Mouse (Mus musculus) G1E (cell line): ENCODE results near the gene Gm42421.

Experiments
- CTCF ChIP-seq: IDR thresholded peaks from 2 replicates; pipeline ENCODE4 v1.5.1; 2012; ENCODE audit warnings: low read depth, low read length, inconsistent platforms, mixed read lengths
- GATA1 ChIP-seq: IDR thresholded peaks from 2 replicates; pipeline ENCODE4 v1.6.1; 2012; ENCODE audit warnings: borderline replicate concordance, low read length, inconsistent platforms, mixed read lengths
- GATA2 ChIP-seq: IDR thresholded peaks from 2 replicates; pipeline ENCODE4 v1.6.1; 2012; ENCODE audit warnings: low read depth, low read length, inconsistent platforms, borderline replicate concordance
- POLR2AphosphoS5 ChIP-seq: IDR thresholded peaks from 2 replicates; pipeline ENCODE4 v1.6.1; 2012; ENCODE audit warnings: low read depth, low read length, inconsistent platforms; ENCODE audit not compliant: insufficient replicate concordance
- TAL1 ChIP-seq: conservative IDR thresholded peaks from 2 replicates; pipeline ENCODE4 v1.6.1; 2012; ENCODE audit warnings: low read depth, low read length, inconsistent platforms, mixed read lengths

DNA sequence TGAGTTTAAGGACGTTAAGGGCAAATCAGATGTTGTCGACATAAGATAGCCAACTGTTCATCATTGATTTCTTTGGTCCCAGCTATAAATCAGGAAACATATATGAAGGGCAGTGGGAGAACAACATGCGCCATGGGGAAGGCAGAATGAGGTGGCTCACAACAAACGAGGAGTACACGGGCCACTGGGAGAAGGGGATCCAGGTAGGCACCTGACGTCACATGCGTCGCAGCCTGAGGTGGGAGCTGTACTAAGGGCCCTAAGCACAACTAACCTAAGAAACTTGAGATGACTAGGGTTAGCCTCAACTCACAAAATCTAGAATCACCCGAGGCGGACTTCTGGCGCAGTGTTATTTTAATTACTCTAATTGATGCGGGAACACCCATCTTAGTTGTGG, 20.4 kb downstream of the Gm42421 start:
- TF ChIP-seq CTCF (no peak), TAL1 (no peak), GATA2 (no peak), POLR2AphosphoS5 (no peak), GATA1 (no peak)
